Mouse (Mus musculus): Measurements from ENCODE around the gene Cmc1. TPM values are rescaled to one million over a fixed set of nuclear protein-coding genes. Genes with fewer than 3 reads are reported as not detected.

Cmc1 gene
- polyA plus RNA-seq, 1 experiment from 2014 or later: 42.4 TPM

Other genes starting within 250 kb of the Cmc1 start
- gene Azi2, start 109.7 kb downstream of the Cmc1 start, polyA plus RNA-seq (2015; fragmentation: Nextera tagmentation; extraction: Ambion mirVana): 73.0 and 77.0 TPM in 2 replicates

All from embryonic facial prominence, embryonic 13.5 days (tissue).